Mouse (Mus musculus): ENCODE data around the gene Fkbp10. TPM values are rescaled to one million over a fixed set of nuclear protein-coding genes. Genes with fewer than 3 reads are reported as not detected.

Gene Fkbp10
- total RNA-seq, 2 experiments from 2014 or later = 4.7 to 5.7 TPM

GRCm38 (mm10) chr11:100457247-100457646 is 41.8 kb downstream of the Fkbp10 start:
- intact Hi-C loops (cut with DNase I) = no loop called here
- no peak for DNase-seq (ENCODE audit: low spot score in 2 of 2)

- intact Hi-C loops (cut with DNase I) = no loop called here
These were observed 42.2 kb downstream of the Fkbp10 start for GRCm38 (mm10) chr11:100457711-100458110.

DNA sequence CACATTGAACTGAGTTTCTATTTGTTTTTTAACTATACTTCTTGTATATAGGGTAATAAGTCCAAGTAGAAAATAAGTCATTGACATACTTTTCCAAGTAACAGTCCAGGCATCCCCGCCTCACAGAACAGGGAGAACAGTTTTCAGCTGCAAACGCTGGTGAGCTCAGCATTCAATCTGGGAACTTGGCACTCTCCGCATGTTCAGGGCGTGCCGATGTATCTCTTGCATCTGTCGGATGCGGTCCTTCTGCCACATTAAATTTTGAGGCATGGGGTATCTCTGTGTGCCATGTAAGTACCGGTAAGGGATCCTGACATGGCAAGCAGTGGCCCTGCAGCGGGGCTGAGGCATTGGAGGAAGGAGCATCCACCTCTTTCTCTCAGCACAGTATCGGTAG is 47.2 kb downstream of the Fkbp10 start:
- peak in 1 of 2 experiments; percentile 52 for DNase-seq (ENCODE audit: low spot score in 2 of 2)
- intact Hi-C loops (cut with DNase I) = no loop called here

More at GRCm38 (mm10) chr11:100457711-100458110, 42.2 kb downstream of the Fkbp10 start:
- no peak for DNase-seq (ENCODE audit: low spot score in 2 of 2)

GRCm38 (mm10) chr11:100465229-100465792 is 49.8 kb downstream of the Fkbp10 start:
- DNase-seq (ENCODE audit: low spot score in 2 of 2) = no peak
- intact Hi-C loops (cut with DNase I) = no loop called here

- no peak for DNase-seq (ENCODE audit: low spot score in 2 of 2)
- intact Hi-C loops (cut with DNase I) = no loop called here
These were observed 50.3 kb downstream of the Fkbp10 start for GRCm38 (mm10) chr11:100465833-100466232.

GRCm38 (mm10) chr11:100471352-100472196 is 56.1 kb downstream of the Fkbp10 start:
- peak in 1 of 2 experiments; percentile 9 for DNase-seq (ENCODE audit: low spot score in 2 of 2)
- intact Hi-C loops (cut with DNase I) = loop anchor here (2.0 kb wide), 2 partner anchors 45 to 109 kb away; no protein-coding TSS in a partner anchor

DNA sequence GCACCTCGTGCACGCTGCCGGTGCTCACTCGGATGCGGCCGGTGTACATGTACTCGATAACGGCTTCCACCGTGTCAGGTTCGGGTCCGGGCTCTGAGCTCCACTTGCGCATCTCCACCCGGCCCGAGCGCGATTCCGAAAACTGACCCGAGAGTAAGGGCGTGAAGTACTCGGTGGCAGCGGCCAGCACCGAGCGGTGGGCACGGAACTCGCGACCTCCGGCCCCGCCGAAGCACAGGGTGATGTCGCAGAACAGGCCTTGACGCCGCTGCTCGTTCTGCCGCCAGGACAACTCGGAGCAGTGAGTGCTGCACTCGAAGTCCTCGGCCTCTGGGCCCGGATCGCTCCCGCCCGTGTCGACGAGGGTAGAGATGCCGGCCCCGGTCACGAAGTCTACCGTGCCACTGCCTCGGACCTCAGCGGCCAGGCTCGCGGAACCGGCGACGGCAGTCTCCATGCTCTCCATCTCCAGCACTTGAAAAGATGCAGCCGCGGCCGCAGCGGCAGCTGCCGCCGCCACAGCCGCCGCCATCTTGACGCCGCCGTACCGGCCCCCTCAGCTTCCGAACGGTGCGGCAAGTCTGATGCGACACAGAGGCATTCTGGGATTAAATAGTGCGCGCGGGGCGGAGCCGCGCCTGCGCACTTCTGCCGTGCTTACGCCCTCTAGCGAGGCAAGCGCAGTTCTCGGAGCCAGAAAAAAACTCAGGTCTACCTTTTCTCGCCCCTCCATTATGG is 56.9 kb downstream of the Fkbp10 start, which contains the start of gene Klhl11:
TSS of gene Klhl11 (minus strand) at position 545 of the 738 bp plus-strand sequence.
- DNase-seq (ENCODE audit: low spot score in 2 of 2) = peak; percentile 94 to 95
- intact Hi-C loops (cut with DNase I) = loop anchor here (2.0 kb wide), 2 partner anchors 46 to 110 kb away; no protein-coding TSS in a partner anchor

- intact Hi-C loops (cut with DNase I) = loop anchor here (2.0 kb wide), 2 partner anchors 46 to 110 kb away; no protein-coding TSS in a partner anchor
- DNase-seq (ENCODE audit: low spot score in 2 of 2) = no peak
These were observed 57.4 kb downstream of the Fkbp10 start for GRCm38 (mm10) chr11:100472935-100473295.

Small RNA genes within 50 kb of the gene (microRNA-seq; reads per million reads assigned to microRNA genes)
- gene Gm27374 = 0 reads per million in 2 experiments

Other genes starting within 250 kb of the Fkbp10 start
- gene Krt9, start 222.5 kb upstream of the Fkbp10 start, total RNA-seq (2021) = 1 to 10 TPM; 3.7 to 4.3 TPM
- gene Krt14, start 208.1 kb upstream of the Fkbp10 start, total RNA-seq (2021) = not detected
- gene Krt16, start 166.8 kb upstream of the Fkbp10 start, total RNA-seq (2021) = not detected
- under 1 TPM in 1 of 2 experiments, not detected in 1; 0.30 TPM for gene Krt17, start 154.7 kb upstream of the Fkbp10 start, total RNA-seq (2021)
- not detected for gene Krt42, start 145.8 kb upstream of the Fkbp10 start, total RNA-seq (2021)
- gene Eif1, start 95.8 kb upstream of the Fkbp10 start, total RNA-seq (2021) = 100 to 1,000 TPM; 820 to 888 TPM
- gene Gast, start 81.3 kb upstream of the Fkbp10 start, total RNA-seq (2021) = not detected
- 100 to 1,000 TPM; 136 to 160 TPM for gene Hap1, start 59.6 kb upstream of the Fkbp10 start, total RNA-seq (2021)
- gene Jup, start 17.9 kb upstream of the Fkbp10 start, total RNA-seq (2021) = 10 to 100 TPM; 44.2 to 45.4 TPM
- gene P3h4, start 861 bp upstream of the Fkbp10 start, total RNA-seq (2021) = 1 to 10 TPM; 7.2 to 7.5 TPM
- 10 to 100 TPM; 50.7 to 57.1 TPM for gene Nt5c3b, start 26.1 kb downstream of the Fkbp10 start, total RNA-seq (2021)
- gene Klhl10, start 26.2 kb downstream of the Fkbp10 start, total RNA-seq (2021) = under 1 TPM; 0.53 to 0.99 TPM
- gene Klhl11, start 57.0 kb downstream of the Fkbp10 start, total RNA-seq (2021) = 100 to 1,000 TPM in 1 of 2 experiments, 10 to 100 TPM in 1; 97.7 to 102 TPM
- gene Acly, start 112.3 kb downstream of the Fkbp10 start, total RNA-seq (2021) = 100 to 1,000 TPM; 114 to 124 TPM
- gene Ttc25, start 129.9 kb downstream of the Fkbp10 start, total RNA-seq (2021) = 1 to 10 TPM in 1 of 2 experiments, under 1 TPM in 1; 0.55 to 1.3 TPM
- gene Cnp, start 159.2 kb downstream of the Fkbp10 start, total RNA-seq (2021) = 100 to 1,000 TPM; 207 to 230 TPM
- gene Nkiras2, start 203.5 kb downstream of the Fkbp10 start, total RNA-seq (2021) = 10 to 100 TPM; 13.7 to 14.7 TPM
- 100 to 1,000 TPM; 231 to 258 TPM for gene Dnajc7, start 204.5 kb downstream of the Fkbp10 start, total RNA-seq (2021)